Mouse (Mus musculus) cerebellum, adult 9-11 months (tissue): ENCODE data around the gene Lpp.

Experiments used
- DNase-seq: peaks from one replicate; pipeline ENCODE4 v3.0.0; 2022

Gene Lpp

DNA sequence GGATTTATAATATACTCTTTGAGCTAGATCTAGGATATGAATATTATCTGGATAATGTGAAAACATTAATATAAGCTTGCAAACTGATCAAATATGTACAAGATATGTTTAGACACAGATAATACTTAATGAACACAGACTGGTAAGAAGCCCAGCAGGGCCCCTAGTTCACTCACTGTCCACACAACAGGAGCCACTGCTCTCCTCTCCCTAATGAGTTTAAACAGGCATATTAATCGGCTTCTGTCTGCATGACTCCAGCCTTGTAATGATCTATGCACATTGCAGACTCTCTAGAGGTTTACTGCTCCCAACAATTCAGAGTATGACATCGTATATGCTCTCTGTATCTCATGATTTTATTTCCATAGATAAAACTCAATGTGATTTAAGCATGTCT lies 243.6 kb downstream of the Lpp start:
- DNase-seq: no peak

GRCm38 (mm10) chr16:24641003-24641797 lies 247.9 kb downstream of the Lpp start:
- DNase-seq: no peak

DNA sequence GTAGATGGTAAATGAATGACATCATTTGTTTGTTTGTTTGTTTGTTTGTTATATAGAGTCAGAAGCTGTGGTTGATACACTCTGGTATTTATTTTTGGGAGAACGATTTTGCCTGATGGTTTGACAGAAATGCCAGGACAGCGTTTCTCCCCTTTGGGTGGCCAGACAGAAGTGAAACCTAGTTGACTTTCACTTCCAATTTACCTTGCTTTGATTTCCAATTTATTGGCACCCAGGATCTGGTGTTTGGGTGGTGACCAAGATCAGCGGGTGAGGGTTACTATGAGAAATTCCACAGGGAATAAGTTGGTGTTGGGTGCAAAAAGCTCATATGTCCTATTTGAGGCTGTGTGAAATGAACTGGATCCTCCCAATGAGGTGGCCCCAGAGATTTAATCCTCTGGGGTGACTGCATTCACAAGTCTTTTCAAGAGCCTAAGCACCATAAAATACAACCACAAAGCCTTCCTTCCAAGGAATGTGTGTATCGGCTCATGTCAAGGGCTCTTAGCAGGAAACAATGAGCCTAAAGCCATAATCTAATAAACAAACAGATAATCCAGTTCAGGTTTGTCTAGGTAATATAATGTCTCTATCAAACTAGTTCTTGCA lies 249.8 kb downstream of the Lpp start:
- DNase-seq: no peak

- DNase-seq: no peak
Measured at GRCm38 (mm10) chr16:24644154-24644553, 250.8 kb downstream of the Lpp start.

- no peak for DNase-seq
Measured at GRCm38 (mm10) chr16:24644760-24645406, 251.6 kb downstream of the Lpp start.

GRCm38 (mm10) chr16:24645906-24646603 lies 252.7 kb downstream of the Lpp start:
- no peak for DNase-seq

GRCm38 (mm10) chr16:24651655-24652654 lies 258.6 kb downstream of the Lpp start:
- no peak for DNase-seq

- DNase-seq: no peak
Measured at GRCm38 (mm10) chr16:24653041-24653440, 259.7 kb downstream of the Lpp start.

DNA sequence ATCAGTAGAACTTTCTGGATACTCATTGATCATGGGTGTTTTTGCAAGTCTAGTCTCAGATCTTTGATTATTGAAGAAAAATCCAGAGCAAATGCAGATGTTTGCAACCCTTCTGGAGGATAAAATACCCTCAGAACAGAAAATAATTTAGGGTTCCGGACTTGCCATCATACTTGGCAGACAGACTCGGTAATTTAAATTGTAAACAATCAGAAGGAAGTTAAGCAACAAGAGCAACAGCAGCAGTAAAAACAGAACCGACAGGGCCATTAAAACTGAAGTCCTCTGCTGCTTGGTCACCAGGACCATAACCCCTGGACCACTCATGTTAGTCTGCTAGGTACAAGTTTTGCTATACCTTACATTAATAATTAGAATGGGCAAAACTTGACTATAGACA lies 261.8 kb downstream of the Lpp start:
- DNase-seq: no peak

- DNase-seq: no peak
Measured at GRCm38 (mm10) chr16:24656026-24656425, 262.7 kb downstream of the Lpp start.

DNA sequence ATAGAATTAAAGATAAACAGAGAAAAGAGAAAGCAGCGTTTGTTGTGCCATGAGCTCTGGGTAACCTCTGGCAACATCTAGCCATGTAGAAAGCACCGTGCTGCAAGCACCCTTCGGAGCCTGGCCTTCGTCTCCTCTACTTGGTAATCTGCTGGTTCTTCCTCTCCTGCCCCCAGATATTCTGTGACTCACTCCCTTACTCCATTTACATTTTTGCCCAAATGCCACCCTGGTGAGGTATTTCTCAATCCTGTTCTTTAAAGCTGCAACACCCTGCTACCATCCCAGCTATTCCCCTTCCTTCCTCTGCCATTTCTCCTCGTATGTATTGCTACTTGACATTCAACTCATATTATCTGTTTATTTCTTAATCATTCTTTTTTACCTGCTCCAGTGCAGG lies 263.4 kb downstream of the Lpp start:
- no peak for DNase-seq

DNA sequence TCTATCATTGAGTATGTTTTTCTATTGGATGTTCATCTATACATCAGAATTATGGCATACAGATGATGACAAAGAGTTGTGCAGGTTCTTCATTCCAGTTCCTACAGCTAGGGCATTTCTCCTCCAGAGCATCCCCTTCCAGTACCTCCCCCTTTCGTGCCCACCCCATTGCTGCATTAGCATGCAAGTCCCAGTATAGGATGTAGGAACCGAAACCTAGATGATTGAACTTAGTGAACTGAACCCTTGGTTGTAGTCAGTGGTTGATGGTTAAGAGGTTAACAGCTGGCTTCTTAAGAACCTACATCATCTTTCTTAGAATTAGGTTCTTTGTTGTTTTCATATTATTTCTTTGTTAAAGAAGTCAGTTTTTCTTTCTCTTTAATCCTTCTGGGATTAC lies 265.7 kb downstream of the Lpp start:
- DNase-seq: no peak

- peak; percentile 18 for DNase-seq
Measured at GRCm38 (mm10) chr16:24664131-24664530, 270.8 kb downstream of the Lpp start.

GRCm38 (mm10) chr16:24669718-24670460 lies 276.6 kb downstream of the Lpp start:
- no peak for DNase-seq

- no peak for DNase-seq
Measured at GRCm38 (mm10) chr16:24678942-24679341, 285.6 kb downstream of the Lpp start.

- DNase-seq: no peak
Measured at GRCm38 (mm10) chr16:24695062-24695461, 301.8 kb downstream of the Lpp start.

DNA sequence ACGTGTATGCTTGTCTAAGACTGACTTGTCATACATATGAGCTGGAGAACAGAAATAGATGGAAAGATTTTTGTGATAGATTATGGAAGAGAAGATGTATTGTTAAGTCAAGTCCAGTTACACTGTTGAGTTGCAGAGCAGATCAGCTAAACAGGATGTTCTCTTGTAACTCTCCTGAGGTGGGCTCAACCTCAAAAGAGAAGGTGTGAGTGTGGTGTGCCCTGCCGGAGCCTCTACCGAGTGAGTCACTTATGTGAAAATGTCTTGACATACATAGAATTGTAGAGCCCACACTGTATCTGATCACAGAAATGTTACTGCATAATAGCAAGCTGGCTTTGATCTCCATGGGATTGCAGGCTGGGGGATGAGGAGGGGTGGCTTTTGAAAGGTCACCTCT lies 310.9 kb downstream of the Lpp start:
- DNase-seq: no peak

DNA sequence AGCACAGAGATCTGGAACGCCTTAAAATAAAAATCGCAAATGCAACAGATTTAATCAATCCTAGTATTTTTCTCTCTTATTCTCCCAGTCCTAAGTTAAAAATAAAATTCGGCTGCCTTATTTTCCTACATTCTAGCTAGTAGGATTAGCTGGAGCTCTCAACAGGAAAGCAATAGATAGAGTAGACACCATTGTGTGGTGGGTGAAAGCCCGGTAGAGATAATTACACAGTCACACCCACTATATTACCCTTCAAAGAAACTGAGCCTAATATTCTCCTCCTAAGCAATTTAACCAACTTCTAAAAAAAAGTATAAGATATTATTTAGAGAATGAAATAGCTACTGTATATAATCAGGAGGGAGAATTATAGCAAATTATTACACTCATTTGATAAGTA lies 330.3 kb downstream of the Lpp start:
- DNase-seq: no peak

DNA sequence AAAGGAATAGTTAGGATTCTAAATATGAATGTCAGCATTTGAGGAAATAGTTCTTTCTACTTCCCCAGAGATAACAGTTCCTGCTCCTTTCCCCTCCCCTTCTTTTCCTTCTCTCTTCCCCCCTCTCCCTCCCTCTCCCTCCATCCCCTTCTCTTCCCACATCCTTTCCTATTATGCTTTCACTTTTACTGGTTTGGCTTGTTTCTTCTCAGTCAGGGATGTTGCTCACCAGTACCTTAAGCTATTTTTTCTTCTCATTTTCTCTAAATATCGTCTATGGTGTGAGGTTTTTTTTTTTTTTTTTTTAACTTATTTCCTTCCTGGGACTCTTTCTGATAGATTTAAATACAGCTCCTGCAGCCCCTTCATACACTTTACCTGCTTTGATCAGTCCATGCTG lies 339.4 kb downstream of the Lpp start:
- DNase-seq: no peak

- DNase-seq: no peak
Measured at GRCm38 (mm10) chr16:24733321-24733720, 340.0 kb downstream of the Lpp start.

DNA sequence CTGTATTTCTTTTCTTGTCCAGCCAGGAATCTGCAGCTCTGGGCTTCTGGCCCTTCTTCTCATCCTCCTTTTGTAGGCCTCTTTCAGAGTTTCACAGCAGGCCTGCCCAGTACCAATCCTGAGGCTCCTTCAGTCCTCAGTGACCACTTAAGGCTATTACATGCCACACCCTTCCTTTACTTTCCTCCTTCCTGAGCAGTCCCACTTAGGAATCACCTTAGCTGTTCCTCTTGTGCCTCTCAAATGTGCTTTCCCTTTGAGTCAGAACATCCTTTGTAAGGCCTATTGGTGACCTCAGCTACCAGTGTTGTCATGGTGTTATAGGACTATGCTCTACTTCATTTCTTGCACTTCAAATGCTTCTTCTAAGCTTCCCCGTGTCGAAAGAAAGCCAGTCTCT lies 342.4 kb downstream of the Lpp start:
- DNase-seq: no peak
